7 mouse cellular contexts compared by ENCODE assay signal in genomic region chr11:83853221-83853792, GRCm38 (mm10). TPM values are rescaled to one million over a fixed set of nuclear protein-coding genes. Genes with fewer than 3 reads are reported as not detected.
A peak's percentile ranks its signal among the peaks of the same experiment; 100 is the strongest.
DNase-seq lines count a peak whose midpoint lies in the region; ATAC-seq and TF ChIP-seq lines count a peak whose summit lies in the region.

No protein-coding gene starts in this region.

- no peaks in the 10 kb centered on the region; the same call in 1 of the 2 replicates for H3K36me3 ChIP-seq in kidney, embryonic 14.5 days (ENCODE audit: control insufficient read depth, insufficient read depth, low read length)
- no peaks in the 10 kb centered on the region for H3K36me3 ChIP-seq in intestine, postnatal 0 days (ENCODE audit: control insufficient read depth, insufficient read depth)

- WGBS in kidney, embryonic 14.5 days = 1% methylated on average over 33 of the region's 33 CpGs
- WGBS in intestine, postnatal 0 days = under 1% methylated on average over 33 of the region's 33 CpGs

- no peak for DNase-seq in kidney, adult 8-10 months
- DNase-seq in embryo, embryonic 11 days = peak; percentile 56
- peak; percentile 7 for DNase-seq in lung, postnatal 10 days
- DNase-seq in gastrocnemius, postnatal 14 days = no peak
- DNase-seq in left cerebral cortex, postnatal 4 days = no peak

- ATAC-seq in kidney, embryonic 14.5 days (ENCODE audit: low FRiP score, low TSS enrichment) = 0 out of 2 replicates have a peak, but pooled peaks have one; percentile 12
- ATAC-seq in intestine, postnatal 0 days = peak; percentile 2; the same call in 1 of the 2 replicates

- H3K27ac ChIP-seq in kidney, embryonic 14.5 days (ENCODE audit: low read depth, low read length) = peak overlapping the region; percentile 91
- H3K27ac ChIP-seq in intestine, postnatal 0 days (ENCODE audit: low read depth, low read length) = peak overlapping the region; percentile 80

- H3K4me3 ChIP-seq in kidney, embryonic 14.5 days (ENCODE audit: low read length) = peak overlapping the region; percentile 52
- H3K4me3 ChIP-seq in intestine, postnatal 0 days (ENCODE audit: low read depth, low read length) = peak overlapping the region; percentile 44

- no peaks in the 10 kb centered on the region for H3K4me1 ChIP-seq in kidney, embryonic 14.5 days (ENCODE audit: control insufficient read depth, insufficient read depth, low read length)
- H3K4me1 ChIP-seq in intestine, postnatal 0 days (replicated peaks; ENCODE audit: control insufficient read depth, insufficient read depth, low read length) = no peaks in the 10 kb centered on the region

- peak overlapping the region; percentile 77 for H3K9ac ChIP-seq in kidney, embryonic 14.5 days (ENCODE audit: low read depth, low read length)
- peak overlapping the region; percentile 65 for H3K9ac ChIP-seq in intestine, postnatal 0 days (ENCODE audit: low read depth, low read length)

- TF ChIP-seq CTCF in intestine, postnatal 0 days (IDR thresholded peaks at IDR 0.05; ENCODE audit: low read depth) = no peak

- no peaks in the 10 kb centered on the region for H3K9me3 ChIP-seq in kidney, embryonic 14.5 days (ENCODE audit: control insufficient read depth, low read length)
- H3K9me3 ChIP-seq in intestine, postnatal 0 days (ENCODE audit: control insufficient read depth) = no peaks in the 10 kb centered on the region

- H3K4me2 ChIP-seq in kidney, embryonic 14.5 days (replicated peaks; ENCODE audit: low read depth, low read length) = peak overlapping the region; percentile 33
- peak overlapping the region; percentile 79 for H3K4me2 ChIP-seq in intestine, postnatal 0 days (replicated peaks; ENCODE audit: low read depth)

- intact Hi-C loops in gastrocnemius, postnatal 14 days (cut with DNase I; ENCODE audit: low total_unique reads) = no loop called here
- intact Hi-C loops in left cerebral cortex, postnatal 4 days (cut with DNase I) = no loop called here

- peaks cover 60% of the 10 kb centered on the region for H3K27me3 ChIP-seq in kidney, embryonic 14.5 days (ENCODE audit: control insufficient read depth, insufficient read depth, low read length)
- no peaks in the 10 kb centered on the region; the same call in 1 of the 2 replicates for H3K27me3 ChIP-seq in intestine, postnatal 0 days (replicated peaks; ENCODE audit: control insufficient read depth, insufficient read depth, low read length)

RNA-seq across cellular contexts. Expression of gene Hnf1b, which starts 3.4 kb away (rescaled TPM):
- 51.6 and 84.2 TPM in 2 replicates for polyA plus RNA-seq in kidney, embryonic 14.5 days (2014; fragmentation: Nextera tagmentation; extraction: Ambion mirVana)
- 12.0 and 13.2 TPM in 2 replicates for polyA plus RNA-seq in intestine, postnatal 0 days (2015; fragmentation: Nextera tagmentation; extraction: Ambion mirVana)
- total RNA-seq in gastrocnemius, postnatal 14 days (2021) = not detected
- not detected for total RNA-seq in left cerebral cortex, postnatal 4 days (2021)

Comparison
In these comparisons a context has a peak if more than half of its experiments do, and no peak if none do; other contexts are left out.
1. DNase-seq: peak in embryo, embryonic 11 days (single experiment) and lung, postnatal 10 days (single experiment); none in kidney, adult 8-10 months (0 of 2), gastrocnemius, postnatal 14 days (single experiment) and left cerebral cortex, postnatal 4 days (single experiment).